Comparison of ENCODE assay signal across 9 mouse cellular contexts in the genomic region with DNA sequence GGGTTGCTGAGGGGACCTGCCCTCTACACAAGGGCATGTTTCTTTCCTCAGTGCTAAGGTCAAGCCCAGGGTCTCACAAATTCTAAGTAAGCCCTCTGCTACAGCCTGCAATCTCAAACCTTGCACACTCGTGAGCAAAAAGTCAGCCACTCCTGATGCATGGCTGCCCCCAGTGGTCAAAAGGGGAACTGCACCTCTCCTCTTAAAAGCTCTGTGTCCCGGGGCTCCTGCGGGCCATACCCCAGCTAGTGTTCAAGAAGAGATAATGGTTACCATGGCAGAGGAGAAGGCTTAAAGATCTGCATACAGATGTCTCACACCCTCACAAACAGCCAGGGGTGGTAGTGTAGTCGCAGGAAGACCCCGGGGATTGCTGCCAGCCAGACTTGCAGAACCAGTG. TPM values are rescaled to one million over a fixed set of nuclear protein-coding genes. Genes with fewer than 3 reads are reported as not detected.
DNase-seq lines count a peak whose midpoint lies in the region; ATAC-seq and TF ChIP-seq lines count a peak whose summit lies in the region.
"Had no signal": no experiment of that assay in that cellular context is flagged by ENCODE, and none has a peak within 500 bp of the region (broad histone marks: within the 10 kb centered on the region; RNA-seq: fewer than 3 reads in every experiment).

No protein-coding gene starts in this region.

- H3K9me3 ChIP-seq in hindbrain, postnatal 0 days (ENCODE audit: low read length): no peaks in the 10 kb centered on the region
- H3K9me3 ChIP-seq in limb, embryonic 10.5 days (replicated peaks): no peaks in the 10 kb centered on the region
- H3K9me3 ChIP-seq in midbrain, embryonic 15.5 days: no peaks in the 10 kb centered on the region
- H3K9me3 ChIP-seq: liver, embryonic 15.5 days had no signal

- 7% methylated on average over 5 of the region's 5 CpGs for WGBS in hindbrain, postnatal 0 days
- 14% methylated on average over 5 of the region's 5 CpGs for WGBS in limb, embryonic 10.5 days
- 2% methylated on average over 5 of the region's 5 CpGs for WGBS in midbrain, embryonic 15.5 days

- DNase-seq in CD4-positive, CD25-positive, alpha-beta regulatory T cell, adult 2 months (ENCODE audit: low read depth, low spot score): peak; percentile 68
- DNase-seq in cerebellum, adult 11-12 months: peak; percentile 68
- peak; percentile 80 to 82 for DNase-seq in frontal cortex, postnatal 25 days (ENCODE audit: low spot score in 2 of 2)
- peak; percentile 88 for DNase-seq in hindbrain, postnatal 0 days (ENCODE audit: low spot score)
- DNase-seq in limb, embryonic 10.5 days (ENCODE audit: low spot score): peak; percentile 89
- DNase-seq in spleen, postnatal 14 days (ENCODE audit: low spot score in 2 of 2): peak; percentile 29 to 50

- no peak overlapping the region for H3K27ac ChIP-seq in hindbrain, postnatal 0 days
- no peak overlapping the region for H3K27ac ChIP-seq in limb, embryonic 10.5 days
- H3K27ac ChIP-seq in midbrain, embryonic 15.5 days: no peak overlapping the region
- H3K27ac ChIP-seq: liver, embryonic 15.5 days had no signal

- ATAC-seq in CD4-positive, CD25-positive, alpha-beta regulatory T cell, adult 4 months: no peak
- ATAC-seq in hindbrain, postnatal 0 days: peak; percentile 22
- ATAC-seq in midbrain, embryonic 15.5 days (replicated peaks): 0 out of 2 replicates have a peak, but pooled peaks have one; percentile 29

- no peaks in the 10 kb centered on the region for H3K27me3 ChIP-seq in hindbrain, postnatal 0 days (ENCODE audit: insufficient read depth, low read length)
- no peaks in the 10 kb centered on the region for H3K27me3 ChIP-seq in limb, embryonic 10.5 days (ENCODE audit: low read depth, poor library complexity, severe bottlenecking)
- no peaks in the 10 kb centered on the region for H3K27me3 ChIP-seq in midbrain, embryonic 15.5 days (replicated peaks)
- H3K27me3 ChIP-seq: liver, embryonic 15.5 days had no signal

- H3K4me1 ChIP-seq in hindbrain, postnatal 0 days (ENCODE audit: insufficient read depth, low read length): no peaks in the 10 kb centered on the region
- peaks cover 35% of the 10 kb centered on the region for H3K4me1 ChIP-seq in limb, embryonic 10.5 days
- peaks cover 19% of the 10 kb centered on the region for H3K4me1 ChIP-seq in midbrain, embryonic 15.5 days

- H3K9ac ChIP-seq in hindbrain, postnatal 0 days (replicated peaks; ENCODE audit: low read length): no peak overlapping the region
- H3K9ac ChIP-seq in midbrain, embryonic 15.5 days: no peak overlapping the region
- H3K9ac ChIP-seq: liver, embryonic 15.5 days had no signal

- H3K4me2 ChIP-seq in hindbrain, postnatal 0 days (ENCODE audit: low read depth, low read length): no peak overlapping the region
- H3K4me2 ChIP-seq in midbrain, embryonic 15.5 days: no peak overlapping the region
- H3K4me2 ChIP-seq: liver, embryonic 15.5 days had no signal

- no peaks in the 10 kb centered on the region for H3K36me3 ChIP-seq in hindbrain, postnatal 0 days (ENCODE audit: insufficient read depth, low read length)
- no peaks in the 10 kb centered on the region for H3K36me3 ChIP-seq in limb, embryonic 10.5 days
- no peaks in the 10 kb centered on the region for H3K36me3 ChIP-seq in midbrain, embryonic 15.5 days (replicated peaks)
- H3K36me3 ChIP-seq: liver, embryonic 15.5 days had no signal

- TF ChIP-seq CTCF in hindbrain, postnatal 0 days (IDR thresholded peaks at IDR 0.05; ENCODE audit: low read depth): peak; percentile 98

- no peak overlapping the region for H3K4me3 ChIP-seq in hindbrain, postnatal 0 days (ENCODE audit: low read length)
- H3K4me3 ChIP-seq in limb, embryonic 10.5 days: no peak overlapping the region
- H3K4me3 ChIP-seq in midbrain, embryonic 15.5 days: no peak overlapping the region
- H3K4me3 ChIP-seq: liver, embryonic 15.5 days had no signal

RNA-seq across cellular contexts. Expression of a gene that starts 9.2 kb away (rescaled TPM):
- polyA plus RNA-seq in CD4-positive, CD25-positive, alpha-beta regulatory T cell, adult 4 months (2017; shearing (Covaris generic)): not detected
- 74.3 and 78.3 TPM in 2 replicates for total RNA-seq in hindbrain, postnatal 0 days (2014; rRNA removed)
- 19.3 and 20.9 TPM in 2 replicates for polyA plus RNA-seq in hindbrain, postnatal 0 days (2015; fragmentation: Nextera tagmentation; extraction: Ambion mirVana)
- 8.8 and 9.3 TPM in 2 replicates for polyA plus RNA-seq in limb, embryonic 10.5 days (2016; fragmentation: Nextera tagmentation; extraction: Ambion mirVana)
- 33.6 and 34.3 TPM in 2 replicates for polyA plus RNA-seq in midbrain, embryonic 15.5 days (2015; fragmentation: Nextera tagmentation; extraction: Ambion mirVana)
